Mouse (Mus musculus) heart, postnatal 4 days (tissue): Measurements from ENCODE around the gene Phlda1. TPM values are rescaled to one million over a fixed set of nuclear protein-coding genes. Genes with fewer than 3 reads are reported as not detected.
"Not testable (repeated sequence)": the region's sequence is repeated elsewhere in the genome, so short reads cannot be mapped to it uniquely, and the experiment has no call there.

Source experiments
- DNase-seq: peaks from one replicate; pipeline ENCODE4 v3.0.0; 2021
- total RNA-seq, 2 experiments: library from RNA; stranded (reverse); gene quantifications; 2 replicates each; pipeline ENCODE4 v1.2.3; 2021

The Phlda1 gene
- 10 to 100 TPM; 33.7 to 35.1 TPM for total RNA-seq

DNA sequence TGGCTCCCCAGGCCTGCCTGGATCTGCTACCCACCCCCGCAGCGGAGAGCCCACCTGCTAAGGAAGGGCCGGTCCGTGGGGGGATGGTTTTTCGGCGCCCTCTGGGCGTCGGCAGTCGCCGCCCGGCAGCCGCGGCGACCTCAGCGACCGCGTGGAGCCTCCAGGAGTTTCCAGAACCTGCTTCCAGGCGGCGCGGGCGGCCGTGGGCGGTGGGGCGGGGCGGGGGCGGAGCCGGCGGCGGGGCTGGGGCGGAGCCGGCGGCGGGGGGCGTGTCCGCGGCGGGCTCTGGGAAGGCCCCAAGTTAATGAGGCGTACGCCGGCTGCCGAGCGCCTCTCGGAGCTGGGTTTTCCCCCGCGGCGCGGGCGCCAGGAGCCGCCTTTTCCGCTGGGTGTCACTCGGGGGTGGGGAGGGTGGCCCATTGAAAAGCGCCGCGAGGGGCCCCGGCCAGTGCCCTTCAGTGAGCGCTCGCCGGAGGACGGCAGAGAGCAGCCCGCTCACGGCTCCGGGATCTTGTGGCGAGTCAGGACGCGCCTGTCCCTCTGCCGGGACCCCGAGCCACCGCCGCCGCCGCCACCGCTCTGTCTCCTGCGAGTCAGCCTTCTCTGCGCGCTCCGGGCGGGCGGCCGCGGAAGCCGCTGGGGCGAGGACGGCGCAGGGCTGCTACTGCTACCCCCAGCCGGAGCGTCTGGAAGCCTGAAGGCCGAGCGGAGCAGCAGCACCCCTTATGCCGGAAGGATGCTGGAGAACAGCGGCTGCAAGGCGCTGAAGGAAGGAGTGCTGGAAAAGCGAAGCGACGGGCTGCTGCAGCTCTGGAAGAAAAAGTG is at the start of gene Phlda1:
Gene Phlda1 (plus strand): TSS at position 186 of the 825 bp plus-strand sequence.
- DNase-seq, result peak; percentile 97

DNA sequence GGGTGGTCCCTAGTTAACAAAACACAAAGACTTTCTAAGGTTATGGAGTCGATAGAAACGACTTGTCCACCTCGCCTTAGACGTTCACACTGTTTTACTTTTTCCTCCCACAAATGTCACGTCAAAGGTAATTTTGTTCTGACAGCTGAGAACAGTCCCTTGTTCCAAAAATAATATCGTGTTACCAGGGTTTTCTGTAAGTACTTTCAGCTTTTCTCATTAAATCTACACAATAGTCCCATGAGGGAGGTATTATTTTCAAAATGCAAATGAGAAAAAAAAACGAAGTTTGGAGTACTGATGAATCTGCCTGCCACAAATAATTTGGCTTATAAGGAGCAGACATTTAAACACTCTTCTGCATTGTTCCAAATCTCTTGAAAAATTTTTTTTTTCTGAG is 48.0 kb upstream of the Phlda1 start:
- no peak for DNase-seq

DNA sequence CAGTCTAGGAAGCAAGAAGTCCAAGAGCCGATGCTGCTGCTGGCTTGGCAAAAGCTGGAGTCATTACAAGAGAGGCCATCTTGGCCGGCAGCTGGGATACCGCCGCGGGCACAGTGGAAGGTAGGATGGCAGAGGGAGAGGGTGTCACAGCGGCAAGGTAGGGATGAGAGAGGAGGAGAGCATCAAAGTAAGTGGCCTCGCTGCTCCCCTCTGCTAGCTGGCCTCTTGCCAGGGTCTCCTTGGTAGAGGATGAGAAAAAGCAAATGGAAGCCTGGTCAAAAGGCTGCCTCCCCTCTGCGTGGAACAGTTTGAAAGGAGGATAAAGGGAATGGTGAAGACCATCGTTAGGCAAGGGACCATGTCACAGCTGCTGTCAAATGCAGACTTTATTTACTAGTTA is 47.0 kb upstream of the Phlda1 start:
- peak; percentile 14 for DNase-seq

DNA sequence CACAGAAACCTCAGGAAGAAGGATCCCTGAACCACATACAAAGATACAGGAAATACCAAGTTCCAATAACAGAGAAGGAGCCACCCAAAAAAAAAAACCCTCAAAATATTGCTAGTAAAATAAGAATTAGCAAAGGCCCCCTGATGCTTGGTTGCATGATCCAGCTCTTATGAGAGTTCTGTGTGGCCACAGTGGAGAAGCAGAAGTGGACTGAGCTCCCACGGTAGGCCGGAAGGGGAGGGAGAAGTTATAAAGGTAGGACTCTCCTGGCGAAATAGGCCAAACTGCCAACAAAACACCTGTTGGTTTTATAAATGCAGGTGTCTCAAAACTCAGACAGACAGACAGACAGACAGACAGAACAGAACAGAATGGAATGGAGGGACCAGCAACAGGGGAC is 46.2 kb upstream of the Phlda1 start:
- DNase-seq, result no peak

DNA sequence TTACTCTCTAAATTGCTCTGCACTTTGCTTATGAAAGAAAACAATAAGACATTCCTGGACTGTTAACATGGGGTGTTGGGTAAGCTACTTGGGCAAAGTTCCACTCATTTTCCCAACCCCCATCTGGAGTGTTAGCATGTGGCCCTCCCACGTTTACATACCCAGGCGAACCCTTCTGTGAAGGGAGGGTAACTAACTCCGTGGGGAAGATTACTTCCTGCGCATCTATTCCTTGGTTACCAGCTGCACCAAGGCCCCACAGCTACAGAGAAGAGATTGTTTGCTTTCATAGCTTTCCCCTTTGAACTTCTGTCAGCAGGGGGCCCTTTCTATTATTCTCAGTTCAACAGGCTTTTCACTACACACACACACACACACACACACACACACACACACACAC is 45.7 kb upstream of the Phlda1 start:
- DNase-seq, result no peak

DNA sequence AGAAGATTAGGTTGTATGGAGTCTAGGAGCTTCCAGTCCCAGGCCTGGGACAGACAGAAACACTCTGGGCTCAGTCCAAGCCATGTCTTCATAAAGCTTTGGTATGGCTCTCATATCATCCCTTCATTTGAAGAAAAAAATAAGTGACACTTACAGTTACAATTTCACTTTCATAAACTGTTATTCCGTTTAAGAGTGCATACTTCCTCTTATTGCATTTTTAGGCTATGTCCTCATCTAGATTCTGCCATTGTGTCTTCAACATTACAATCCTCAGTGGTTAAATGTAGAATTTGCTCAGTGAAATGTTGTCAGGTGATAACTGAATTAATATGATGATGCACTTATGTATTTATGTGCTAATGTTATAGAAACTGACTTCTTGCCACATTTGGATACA is 41.3 kb upstream of the Phlda1 start:
- DNase-seq, result no peak

DNA sequence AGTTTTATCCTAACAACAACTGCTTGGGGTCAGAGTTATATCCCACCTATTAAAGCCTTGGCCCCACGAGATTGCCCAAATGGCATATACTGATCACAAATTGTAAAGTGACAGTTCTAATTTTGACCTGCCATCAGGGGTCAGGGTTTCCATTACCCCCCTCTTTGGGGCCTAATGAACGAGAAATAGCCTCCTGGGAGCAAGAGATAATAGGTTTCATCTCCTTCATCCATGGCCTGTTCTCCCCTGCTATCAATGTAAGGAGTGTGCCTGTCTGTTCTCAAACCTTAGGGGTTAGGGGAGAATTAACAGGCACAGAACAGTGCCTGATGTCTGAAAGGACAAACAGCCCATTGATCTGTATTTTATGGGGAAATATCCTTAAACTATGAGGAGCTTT is 40.7 kb upstream of the Phlda1 start:
- DNase-seq, result no peak

DNA sequence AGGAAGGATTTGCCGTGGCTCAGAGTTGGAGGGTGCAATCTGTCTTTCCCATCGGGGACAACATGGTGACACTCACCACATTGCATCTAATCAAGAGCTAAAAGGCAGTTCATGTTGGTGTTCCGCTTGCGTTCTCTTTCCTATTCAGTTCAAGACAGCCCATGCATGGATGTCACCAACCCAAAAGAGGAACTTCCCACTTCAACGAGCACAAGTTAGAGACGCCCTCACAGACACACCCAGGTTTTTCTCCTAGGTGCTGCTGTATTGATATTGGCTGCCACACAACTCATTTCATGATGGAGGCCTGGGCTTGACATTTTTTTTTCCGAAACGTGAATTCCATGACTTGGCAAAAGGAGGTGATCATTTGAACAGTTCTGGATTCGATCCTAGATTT is 34.9 kb upstream of the Phlda1 start:
- DNase-seq, result no peak

DNA sequence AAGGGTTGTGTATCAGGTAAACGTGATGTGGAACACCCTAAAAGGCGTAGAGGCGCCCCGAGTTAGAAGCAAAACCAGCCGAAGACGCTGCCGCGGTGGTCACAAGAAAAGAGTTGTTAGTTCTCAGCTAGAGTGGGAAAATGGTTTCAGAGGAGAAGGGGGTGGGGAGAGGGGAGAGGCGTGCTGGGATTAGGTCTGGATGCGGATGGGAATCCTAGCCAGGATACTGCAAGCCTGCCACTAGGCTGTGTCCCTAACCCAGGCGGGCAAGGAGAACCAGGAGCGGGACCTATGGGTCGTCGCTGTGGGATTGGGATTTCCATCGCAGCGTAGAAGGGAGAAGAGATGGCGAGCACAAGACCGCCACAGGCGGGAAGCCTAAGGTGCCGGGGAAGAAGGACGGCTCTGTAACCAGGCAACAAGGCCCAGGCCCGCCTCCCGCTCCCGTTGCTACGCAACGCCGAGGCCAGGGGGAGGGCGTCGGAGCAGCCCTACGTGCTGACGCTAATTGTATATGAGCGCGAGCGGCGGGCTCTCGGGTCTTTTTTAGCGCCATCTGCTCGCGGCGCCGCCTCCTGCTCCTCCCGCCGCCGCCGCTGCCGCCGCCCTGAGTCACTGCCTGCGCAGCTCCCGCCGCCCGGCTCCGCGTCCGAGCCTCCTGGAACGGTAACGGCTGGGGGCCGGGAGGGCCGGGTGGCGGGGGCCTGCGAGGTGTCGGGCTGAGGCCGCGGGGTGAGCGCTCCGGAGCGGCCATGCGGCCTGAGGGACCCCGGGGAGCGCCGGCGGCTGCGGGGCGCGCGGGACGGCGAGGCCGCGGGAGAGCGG is 33.2 kb upstream of the Phlda1 start, which contains the start of gene Nap1l1:
Gene Nap1l1 (plus strand): TSS at position 538 of the 825 bp plus-strand sequence.
- DNase-seq, result peak; percentile 98

DNA sequence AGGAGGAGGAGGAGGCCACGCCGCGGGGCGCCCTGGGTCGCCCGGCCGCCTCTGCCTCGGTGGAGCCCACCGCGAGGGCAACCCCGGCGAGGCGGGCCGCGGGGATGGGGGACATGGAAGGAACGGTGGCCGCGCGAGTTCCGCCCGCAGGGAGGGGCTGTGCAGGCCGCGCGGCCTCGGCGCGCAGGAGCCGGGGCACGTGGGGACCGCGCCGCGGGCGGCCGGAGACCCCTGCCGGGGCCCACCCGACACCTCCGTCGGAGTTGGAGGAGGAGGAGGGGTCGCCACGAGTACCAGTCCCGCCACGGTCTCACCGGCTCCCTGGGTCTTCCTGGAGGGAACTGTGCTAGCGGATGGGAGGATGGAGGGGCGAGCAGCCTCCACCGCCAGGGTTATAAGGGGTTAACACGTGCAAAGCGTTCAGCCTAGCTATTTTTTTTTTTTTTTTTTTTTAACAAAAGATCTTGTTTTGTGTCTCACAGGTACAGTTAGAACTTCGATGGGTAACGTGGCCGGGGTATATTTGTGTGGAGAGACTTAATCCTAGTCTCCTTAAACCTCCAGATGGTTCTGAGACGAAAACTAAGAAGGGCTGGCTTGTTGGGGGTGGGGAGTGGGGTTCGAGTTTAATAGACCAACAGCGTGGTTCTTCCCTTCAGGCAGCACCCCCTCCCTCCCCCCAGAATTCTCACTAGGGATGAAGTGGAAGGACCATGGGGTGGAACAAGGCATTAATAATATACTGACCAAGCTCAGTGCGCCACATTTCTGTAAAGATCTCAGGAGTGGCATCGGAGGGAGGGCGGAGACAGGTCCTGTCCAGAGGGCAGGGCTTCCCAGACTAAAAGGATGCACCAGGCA is 32.3 kb upstream of the Phlda1 start:
- DNase-seq, result peak; percentile 10

DNA sequence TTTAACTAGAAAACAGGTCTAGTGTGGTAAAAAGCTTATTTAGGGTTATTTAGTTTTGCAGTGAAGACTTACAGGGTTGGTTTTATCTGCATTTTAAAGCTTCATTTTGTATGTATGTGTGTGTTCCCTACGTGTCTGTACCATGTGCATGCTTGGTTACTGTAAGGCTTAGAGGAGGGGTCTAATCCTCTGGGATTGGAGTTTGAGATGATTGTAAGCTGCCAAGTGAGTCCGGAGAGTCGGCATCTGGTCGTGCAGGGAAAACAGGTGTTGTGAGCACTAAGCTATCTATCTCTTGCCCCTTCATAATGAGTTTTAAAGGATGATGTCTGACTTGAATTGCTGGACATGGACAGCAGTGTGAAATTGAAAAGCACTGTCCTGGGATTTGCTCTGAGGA is 29.8 kb upstream of the Phlda1 start:
- no peak for DNase-seq

DNA sequence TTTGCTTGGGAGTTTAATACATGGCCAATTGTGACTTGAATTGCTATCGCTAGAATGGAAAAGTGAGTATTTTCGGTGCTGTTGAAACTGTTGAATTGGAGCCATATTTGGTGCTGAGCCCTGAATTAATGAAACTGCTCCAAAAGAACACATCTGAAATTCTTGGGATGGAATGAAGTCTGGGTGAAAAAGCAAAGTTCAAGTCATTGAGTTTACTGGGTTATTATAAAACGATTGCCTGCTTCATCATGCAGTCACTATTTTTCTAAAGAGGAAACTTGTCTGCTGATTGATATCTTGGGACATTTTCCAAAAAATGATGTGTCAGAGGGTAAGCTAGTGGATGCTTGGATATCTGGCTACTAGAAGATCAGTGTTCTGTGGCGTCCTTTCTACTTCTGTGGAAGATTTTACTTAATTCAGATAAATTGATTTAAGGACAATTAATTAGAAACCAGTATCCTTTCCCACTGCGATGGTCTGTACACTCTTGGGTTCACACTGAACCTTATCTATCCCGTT is 29.0 kb upstream of the Phlda1 start:
- DNase-seq, result no peak

DNA sequence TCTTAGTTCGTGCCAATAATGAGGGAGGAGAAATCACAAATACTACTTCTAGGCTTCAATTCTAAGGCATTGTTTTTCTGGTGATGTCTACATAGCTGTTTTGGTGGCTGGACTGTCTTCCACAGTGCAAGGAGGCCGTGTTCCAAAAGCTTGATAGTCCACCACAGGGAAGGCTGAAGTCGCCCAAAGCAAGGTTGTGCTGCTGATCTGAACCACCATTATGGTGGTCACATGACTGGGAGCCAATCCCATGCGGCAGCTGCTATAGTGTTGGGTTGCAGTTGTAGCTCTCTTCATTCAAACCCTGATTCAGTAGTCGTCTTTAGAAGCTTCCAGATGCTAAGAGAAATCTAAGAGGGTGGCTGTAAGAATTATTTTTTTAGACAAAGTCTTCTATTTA is 26.5 kb upstream of the Phlda1 start:
- no peak for DNase-seq

DNA sequence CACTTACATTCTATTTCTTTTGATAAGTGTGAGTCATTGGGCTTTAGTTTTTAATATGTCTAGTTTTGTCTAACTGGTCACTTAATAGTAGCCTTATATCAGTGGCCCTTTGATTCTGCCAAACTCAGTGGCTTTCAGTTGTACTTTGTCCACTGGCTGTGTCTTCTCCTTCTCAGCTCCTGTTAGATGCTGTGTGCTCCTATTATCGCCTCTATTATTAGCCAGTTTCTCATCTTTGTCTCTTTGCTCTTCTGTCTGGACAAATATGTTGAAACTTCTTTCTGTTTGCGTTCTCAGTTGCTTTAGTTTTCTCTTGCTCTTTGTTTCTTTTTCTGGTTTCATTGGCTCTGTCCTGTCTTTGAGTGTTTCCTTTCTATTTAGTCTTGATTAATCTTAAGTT is 23.4 kb upstream of the Phlda1 start:
- DNase-seq, result no peak

DNA sequence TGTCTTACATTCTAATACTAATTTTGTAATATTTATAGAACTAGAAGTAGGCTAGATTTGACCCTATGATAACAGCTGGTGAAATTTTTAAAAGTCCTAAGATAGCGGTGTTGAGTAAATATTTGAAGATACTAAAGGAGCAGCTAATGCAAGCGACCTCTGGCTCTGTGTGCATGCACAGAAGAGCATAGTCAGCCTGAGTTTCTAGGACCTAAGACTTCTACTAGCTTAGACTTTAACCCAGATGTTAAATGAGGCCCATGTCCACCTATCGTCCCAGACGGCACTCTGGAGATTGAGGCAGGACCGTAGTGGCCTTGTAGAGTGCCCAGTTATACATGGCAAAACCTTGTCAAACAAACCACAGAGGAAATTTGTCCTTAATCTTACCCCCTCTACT is 22.0 kb upstream of the Phlda1 start:
- DNase-seq, result no peak

DNA sequence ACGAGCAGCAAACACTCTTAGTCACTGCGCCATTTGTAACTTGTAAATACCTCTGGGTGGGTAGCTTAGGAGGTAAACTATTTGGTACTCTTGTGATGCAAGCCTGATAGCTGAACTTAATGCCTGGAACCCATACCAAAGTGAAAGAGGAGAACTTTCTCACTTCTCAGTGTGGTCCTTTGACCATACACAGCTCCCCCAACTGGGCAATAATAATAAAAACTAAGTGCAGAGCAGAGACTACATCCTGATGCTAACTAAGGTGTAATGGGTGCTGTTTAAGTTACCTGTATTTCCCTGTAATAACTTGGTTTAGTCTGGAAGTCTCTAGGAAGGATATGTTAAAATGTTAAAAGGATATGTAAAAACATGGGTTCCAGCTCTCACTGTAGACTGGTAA is 17.3 kb upstream of the Phlda1 start:
- no peak for DNase-seq

DNA sequence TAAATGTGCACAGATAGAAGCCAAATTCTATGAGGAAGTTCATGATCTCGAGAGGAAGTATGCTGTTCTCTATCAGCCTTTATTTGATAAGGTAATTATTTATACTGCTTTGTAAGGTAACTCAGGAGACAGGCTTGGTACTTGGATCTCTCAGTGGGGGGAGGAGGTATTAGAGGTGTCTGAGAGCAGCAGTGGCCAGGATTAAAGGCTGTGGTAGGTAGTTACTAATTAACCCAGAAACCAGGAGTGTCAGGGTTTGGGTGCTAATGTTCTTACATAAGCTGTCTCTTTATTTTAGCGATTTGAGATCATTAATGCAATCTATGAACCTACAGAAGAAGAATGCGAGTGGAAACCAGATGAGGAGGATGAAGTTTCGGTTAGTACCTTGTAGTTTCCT is 16.0 kb upstream of the Phlda1 start:
- DNase-seq, result not testable (repeated sequence)

DNA sequence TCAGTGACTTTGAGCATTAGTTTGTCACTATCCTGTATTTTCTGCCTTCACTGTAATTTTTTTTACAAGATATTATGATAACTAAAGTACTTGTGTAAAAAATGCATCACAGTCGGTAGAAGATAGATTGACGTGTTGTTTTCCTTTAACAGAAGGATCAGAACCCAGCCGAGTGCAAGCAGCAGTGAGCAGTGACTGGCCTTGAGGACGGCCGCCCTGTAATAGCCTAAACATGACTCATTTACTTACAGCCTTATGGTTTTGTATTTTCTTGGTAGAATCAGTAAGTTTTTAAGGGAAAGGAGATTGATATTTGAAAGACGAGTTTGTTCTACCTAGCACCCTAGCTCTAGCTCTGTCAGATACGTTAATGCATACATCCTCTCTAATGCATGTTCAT is 10.2 kb upstream of the Phlda1 start:
- DNase-seq, result no peak

DNA sequence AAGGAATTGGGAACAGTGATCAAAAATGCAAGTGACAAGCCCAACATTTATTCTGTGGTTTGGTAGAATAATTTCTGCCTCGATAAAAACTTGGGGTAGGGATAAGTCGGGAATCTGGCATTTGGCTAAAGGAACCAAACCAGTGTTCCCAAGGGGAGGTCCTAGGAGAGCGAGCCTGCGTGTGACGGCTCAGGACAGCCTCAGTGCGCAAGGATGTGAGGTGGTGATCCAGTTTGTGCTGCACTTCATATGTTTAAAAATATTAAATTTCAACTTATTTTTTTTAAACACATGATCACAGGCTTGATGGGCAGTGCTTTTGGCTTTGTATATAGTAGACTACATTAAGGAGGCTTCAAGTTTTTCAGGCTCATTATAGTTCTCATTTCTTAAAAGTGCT is 6.2 kb upstream of the Phlda1 start:
- DNase-seq, result no peak

DNA sequence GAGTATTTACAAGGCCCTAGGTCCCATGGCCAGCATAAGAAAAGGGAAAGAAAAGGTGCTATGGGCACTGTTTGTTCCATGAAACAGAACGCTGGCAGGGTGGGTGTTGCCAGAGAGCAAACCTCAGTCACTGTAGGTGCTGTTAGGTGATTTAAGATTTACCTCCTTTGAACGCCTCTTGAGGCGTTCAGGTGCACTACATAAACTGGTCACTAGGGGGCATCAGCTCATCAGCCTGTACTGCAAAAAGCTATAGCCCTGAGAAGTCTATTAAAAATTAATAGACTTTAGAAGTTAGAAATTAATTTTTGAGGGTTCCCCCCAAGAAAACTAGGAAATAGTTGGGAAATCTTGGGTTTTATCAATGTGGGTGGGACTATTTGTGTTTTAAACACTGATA is 3.0 kb upstream of the Phlda1 start:
- DNase-seq, result peak; percentile 87

DNA sequence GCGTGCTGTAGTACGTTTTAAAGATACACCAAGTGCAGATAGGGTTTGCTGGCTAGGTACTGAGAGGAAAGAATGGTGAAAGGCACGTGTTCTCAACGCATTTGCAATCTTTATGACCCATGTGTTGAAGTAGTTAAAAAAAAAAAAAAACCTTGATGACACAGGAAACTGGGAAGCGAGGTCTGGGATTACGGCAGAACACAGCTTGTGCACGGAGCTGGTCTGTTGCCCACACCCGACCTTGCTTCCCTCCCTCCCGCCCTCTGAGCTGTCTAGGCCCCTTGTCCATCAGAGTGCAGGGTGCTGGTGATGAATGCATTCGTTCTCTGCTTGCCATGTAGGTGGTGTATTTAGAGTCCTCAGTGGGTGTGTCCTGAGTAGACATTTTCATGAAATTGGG is 2.4 kb upstream of the Phlda1 start:
- DNase-seq, result no peak

DNA sequence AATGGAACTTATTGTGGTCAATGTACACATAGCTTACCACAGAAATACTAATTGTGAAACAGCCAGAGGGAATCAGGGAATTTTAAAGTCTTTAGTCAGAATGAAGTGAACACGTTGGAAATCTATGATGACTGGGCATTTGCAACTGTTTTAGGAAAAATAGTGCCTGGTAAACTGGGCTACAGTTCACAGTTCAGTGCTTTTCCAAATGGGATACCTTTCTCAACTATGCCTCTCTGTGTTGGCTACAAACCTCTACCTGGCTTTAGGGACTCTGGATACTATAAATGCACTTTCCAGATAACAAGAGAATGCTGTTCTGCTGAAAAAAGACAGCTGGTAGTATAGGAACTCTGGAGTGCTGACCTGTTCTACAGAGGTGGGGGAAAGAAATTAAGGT is 1.5 kb upstream of the Phlda1 start:
- DNase-seq, result no peak

DNA sequence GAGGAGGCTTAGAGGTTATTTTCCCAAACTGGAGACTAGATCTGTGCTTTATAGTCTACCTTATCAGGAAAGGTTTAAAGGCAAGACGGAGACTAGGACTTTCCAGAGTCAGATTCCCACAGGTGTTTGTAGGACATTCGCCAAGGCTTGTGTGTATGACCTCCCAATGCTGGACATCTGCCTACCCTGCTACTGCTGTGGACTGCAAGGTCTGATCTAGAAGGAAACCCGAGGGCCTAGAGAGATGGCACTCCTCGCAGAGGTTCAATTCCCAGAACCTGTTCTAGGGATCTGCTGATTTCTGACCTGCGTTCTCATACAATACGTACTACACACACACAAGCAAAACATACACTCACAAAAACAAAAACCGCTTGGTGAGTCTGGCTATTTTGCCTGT is 680 bp upstream of the Phlda1 start:
- no peak for DNase-seq
